In the genomic region with DNA sequence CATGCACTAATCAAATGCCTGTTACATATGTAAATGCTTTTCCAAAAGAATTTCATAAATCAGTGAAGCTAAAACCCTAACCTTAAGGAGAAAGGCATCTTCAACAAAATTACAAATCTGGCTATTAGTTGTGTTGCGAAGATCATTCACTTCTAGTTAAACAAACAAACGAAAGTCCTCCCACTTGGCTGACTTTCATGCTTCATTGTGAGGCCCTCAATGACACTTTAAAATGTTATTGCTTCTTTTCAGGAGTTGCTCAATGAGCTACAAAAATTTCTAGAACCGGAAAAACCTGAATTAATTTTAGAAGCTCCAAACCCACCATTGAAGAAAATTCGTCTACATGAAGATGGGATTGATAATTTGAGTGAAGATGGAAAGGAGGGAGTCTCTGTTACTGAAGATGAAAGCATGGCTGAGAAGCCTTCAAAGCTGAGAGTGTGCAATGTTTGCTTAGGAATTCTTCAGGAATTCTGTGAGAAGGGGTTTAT, we compare ENCODE assay signal across 28 mouse cellular contexts.
"Had no signal": no experiment of that assay in that cellular context is flagged by ENCODE, and none has a peak within 500 bp of the region (broad histone marks: within the 10 kb centered on the region; RNA-seq: fewer than 3 reads in every experiment).

No protein-coding gene starts in this region.

- DNase-seq: gastrocnemius, adult 2 months; gastrocnemius, postnatal 10 days; gastrocnemius, postnatal 25 days; heart, adult 2 months; heart, postnatal 14 days; heart, postnatal 4 days; kidney, adult 2 months; kidney, adult 9 months; kidney, postnatal 14 days; kidney, postnatal 36 days; layer of hippocampus, adult 9-11 months; layer of hippocampus, postnatal 36 days; left cerebral cortex, postnatal 4 days had no signal

- H3K9ac ChIP-seq: heart, embryonic 13.5 days; heart, embryonic 15.5 days; hindbrain, embryonic 12.5 days; hindbrain, embryonic 14.5 days; intestine, embryonic 15.5 days; kidney, embryonic 15.5 days; limb, embryonic 13.5 days; limb, embryonic 15.5 days had no signal

- H3K4me3 ChIP-seq: gastrocnemius, adult 2 months; heart, adult 2 months; heart, embryonic 13.5 days; heart, embryonic 15.5 days; hindbrain, embryonic 10.5 days; hindbrain, embryonic 12.5 days; intestine, embryonic 15.5 days; kidney, embryonic 15.5 days; limb, embryonic 13.5 days; limb, embryonic 15.5 days had no signal

- H3K4me1 ChIP-seq: intestine, embryonic 15.5 days; limb, embryonic 15.5 days had no signal

- ATAC-seq: forebrain, embryonic 16.5 days; hindbrain, embryonic 16.5 days; inflammation-experienced regulatory T-cells, adult 6 months; intestine, embryonic 15.5 days; intestine, postnatal 0 days had no signal

- H3K4me2 ChIP-seq: heart, embryonic 11.5 days; heart, embryonic 13.5 days; heart, embryonic 15.5 days; hindbrain, embryonic 12.5 days; hindbrain, embryonic 14.5 days; intestine, embryonic 15.5 days; kidney, embryonic 15.5 days; limb, embryonic 13.5 days; limb, embryonic 15.5 days had no signal

- H3K27me3 ChIP-seq: heart, embryonic 13.5 days; heart, embryonic 15.5 days; hindbrain, embryonic 12.5 days; intestine, embryonic 15.5 days; kidney, embryonic 15.5 days; limb, embryonic 13.5 days; limb, embryonic 15.5 days had no signal

- H3K9me3 ChIP-seq: heart, embryonic 13.5 days; heart, embryonic 15.5 days; hindbrain, embryonic 10.5 days; hindbrain, embryonic 12.5 days; intestine, embryonic 15.5 days; kidney, embryonic 15.5 days; limb, embryonic 13.5 days; limb, embryonic 15.5 days had no signal

- H3K27ac ChIP-seq: gastrocnemius, adult 2 months; heart, adult 2 months; heart, embryonic 13.5 days; heart, embryonic 15.5 days; hindbrain, embryonic 10.5 days; hindbrain, embryonic 12.5 days; hindbrain, embryonic 14.5 days; intestine, embryonic 15.5 days; kidney, embryonic 15.5 days; kidney, postnatal 0 days; limb, embryonic 13.5 days; limb, embryonic 15.5 days had no signal
